Mouse (Mus musculus) embryonic facial prominence, embryonic 10.5 days (tissue): Measurements from ENCODE around the gene Clptm1. TPM values are rescaled to one million over a fixed set of nuclear protein-coding genes. Genes with fewer than 3 reads are reported as not detected.

ENCODE experiments used
- DNase-seq: peaks from one replicate; pipeline ENCODE4 v3.0.0-alpha.2; 2017; ENCODE audit warnings: low spot score
- H3K27ac ChIP-seq: fragments of 300-500 bp; sonication (generic); replicated peaks from 2 replicates; pipeline ENCODE4 v1.5.1; 2016; ENCODE audit warnings: mild to moderate bottlenecking
- H3K27me3 ChIP-seq: fragments of 300-500 bp; sonication (generic); replicated peaks from 2 replicates; pipeline ENCODE4 v1.6.1; 2016; ENCODE audit warnings: low read depth, mild to moderate bottlenecking; ENCODE audit not compliant: poor library complexity, severe bottlenecking
- H3K36me3 ChIP-seq: fragments of 300-500 bp; sonication (generic); replicated peaks from 2 replicates; pipeline ENCODE4 v1.6.1; 2016; ENCODE audit warnings: mild to moderate bottlenecking, moderate library complexity
- H3K4me1 ChIP-seq: fragments of 300-500 bp; sonication (generic); 2 replicates; pipeline ENCODE4 v1.6.1; 2016
- H3K4me3 ChIP-seq: fragments of 300-500 bp; sonication (generic); 2 replicates; pipeline ENCODE4 v1.5.1; 2016; ENCODE audit warnings: mild to moderate bottlenecking, moderate library complexity
- H3K9me3 ChIP-seq: fragments of 300-500 bp; sonication (generic); 2 replicates; pipeline ENCODE4 v1.6.1; 2016; ENCODE audit warnings: mild to moderate bottlenecking
- WGBS: fragments of 180-500 bp; shearing (Covaris S2); methylation state at CpG from one replicate; pipeline ENCODE4 v1.1.7; 2016; 5-methylcytosine and 5-hydroxymethylcytosine counted together
- polyA plus RNA-seq: library from polyadenylated mRNA; unstranded; fragments of >200 nt; fragmentation: Nextera tagmentation; extraction: Ambion mirVana; gene quantifications from 2 replicates; pipeline ENCODE4 v1.2.1, GENCODE M21; 2016

The Clptm1 gene
- polyA plus RNA-seq, 1 experiment from 2014 or later, result 82.7 TPM

- H3K4me1 ChIP-seq, result peaks cover 8% of the 10 kb centered on the region; the same call in 1 of the 2 replicates
- H3K36me3 ChIP-seq, result peaks cover 72% of the 10 kb centered on the region
- no peak overlapping the region for H3K4me3 ChIP-seq
- H3K27me3 ChIP-seq, result no peaks in the 10 kb centered on the region
- no peaks in the 10 kb centered on the region for H3K9me3 ChIP-seq
- no peak for DNase-seq
- H3K27ac ChIP-seq, result no peak overlapping the region
- WGBS, result 92% methylated on average over 15 of the region's 15 CpGs
Observed at GRCm38 (mm10) chr7:19633855-19634254, 31.0 kb downstream of the Clptm1 start.

- H3K4me3 ChIP-seq, result no peak overlapping the region
- no peak overlapping the region for H3K27ac ChIP-seq
- WGBS, result 93% methylated on average over 17 of the region's 17 CpGs
- DNase-seq, result no peak
- no peaks in the 10 kb centered on the region for H3K27me3 ChIP-seq
- H3K36me3 ChIP-seq, result peaks cover 65% of the 10 kb centered on the region
- peaks cover 14% of the 10 kb centered on the region for H3K4me1 ChIP-seq
- no peaks in the 10 kb centered on the region for H3K9me3 ChIP-seq
Observed at GRCm38 (mm10) chr7:19633197-19633596, 31.6 kb downstream of the Clptm1 start.

GRCm38 (mm10) chr7:19632720-19633119, 32.1 kb downstream of the Clptm1 start:
- peaks cover 61% of the 10 kb centered on the region for H3K36me3 ChIP-seq
- peaks cover 15% of the 10 kb centered on the region for H3K4me1 ChIP-seq
- H3K9me3 ChIP-seq, result no peaks in the 10 kb centered on the region

GRCm38 (mm10) chr7:19632275-19632674, 32.6 kb downstream of the Clptm1 start:
- Histone ChIP-seq H3K4me3 (no peak overlapping the region; the same call in 1 of the 2 replicates), H3K36me3 (peaks cover 56% of the 10 kb centered on the region), H3K4me1 (peaks cover 15% of the 10 kb centered on the region), H3K27me3 (no peaks in the 10 kb centered on the region), H3K27ac (no peak overlapping the region), H3K9me3 (no peaks in the 10 kb centered on the region)
- DNase-seq, result no peak

More at GRCm38 (mm10) chr7:19632720-19633119, 32.1 kb downstream of the Clptm1 start:
- DNase-seq, result no peak
- no peaks in the 10 kb centered on the region for H3K27me3 ChIP-seq
- H3K27ac ChIP-seq, result no peak overlapping the region
- no peak overlapping the region; the same call in 1 of the 2 replicates for H3K4me3 ChIP-seq

- no peaks in the 10 kb centered on the region for H3K9me3 ChIP-seq
- WGBS, result under 1% methylated on average over 41 of the region's 41 CpGs
- H3K4me3 ChIP-seq, result peak within 1 kb of the TSS; percentile 78
- peaks cover 27% of the 10 kb centered on the region for H3K36me3 ChIP-seq
- DNase-seq, result peak; percentile 93
- peaks cover 15% of the 10 kb centered on the region for H3K4me1 ChIP-seq
- no peaks in the 10 kb centered on the region for H3K27me3 ChIP-seq
- H3K27ac ChIP-seq, result peak within 1 kb of the TSS; percentile 75
Observed at GRCm38 (mm10) chr7:19629361-19629734, 35.5 kb downstream of the Clptm1 start, which contains the start of gene Relb. TSS of gene Relb (minus strand) at chr7:19629438.

GRCm38 (mm10) chr7:19628536-19629360, 36.1 kb downstream of the Clptm1 start:
- no peaks in the 10 kb centered on the region for H3K27me3 ChIP-seq
- H3K4me1 ChIP-seq, result peaks cover 15% of the 10 kb centered on the region
- peaks cover 21% of the 10 kb centered on the region for H3K36me3 ChIP-seq
- DNase-seq, result peak; percentile 94
- WGBS, result 2% methylated on average over 57 of the region's 57 CpGs
- H3K9me3 ChIP-seq, result no peaks in the 10 kb centered on the region
- peak overlapping the region; percentile 75 for H3K27ac ChIP-seq
- H3K4me3 ChIP-seq, result peak overlapping the region; percentile 78

- no peaks in the 10 kb centered on the region for H3K9me3 ChIP-seq
- H3K4me1 ChIP-seq, result peaks cover 15% of the 10 kb centered on the region
- peaks cover 15% of the 10 kb centered on the region for H3K36me3 ChIP-seq
- no peaks in the 10 kb centered on the region for H3K27me3 ChIP-seq
- H3K4me3 ChIP-seq, result peak overlapping the region; percentile 78
- 15% methylated on average over 17 of the region's 17 CpGs for WGBS
- peak overlapping the region; percentile 74; the same call in 1 of the 2 replicates for H3K27ac ChIP-seq
- DNase-seq, result no peak
Observed at GRCm38 (mm10) chr7:19628192-19628535, 36.7 kb downstream of the Clptm1 start.

GRCm38 (mm10) chr7:19627721-19628120, 37.1 kb downstream of the Clptm1 start:
- Histone ChIP-seq H3K27ac (no peak overlapping the region), H3K9me3 (no peaks in the 10 kb centered on the region), H3K36me3 (peaks cover 11% of the 10 kb centered on the region), H3K4me1 (peaks cover 15% of the 10 kb centered on the region), H3K27me3 (no peaks in the 10 kb centered on the region), H3K4me3 (peak overlapping the region; percentile 78)
- no peak for DNase-seq
- WGBS, result 64% methylated on average over 3 of the region's 3 CpGs

- Histone ChIP-seq H3K4me3 (no peak overlapping the region), H3K4me1 (peaks cover 10% of the 10 kb centered on the region), H3K9me3 (no peaks in the 10 kb centered on the region), H3K36me3 (no peaks in the 10 kb centered on the region), H3K27ac (no peak overlapping the region), H3K27me3 (peaks cover 24% of the 10 kb centered on the region)
- 72% methylated on average over 2 of the region's 2 CpGs for WGBS
- no peak for DNase-seq
Observed at GRCm38 (mm10) chr7:19623433-19623832, 41.4 kb downstream of the Clptm1 start.

GRCm38 (mm10) chr7:19622241-19622640, 42.6 kb downstream of the Clptm1 start:
- no peak for DNase-seq
- Histone ChIP-seq H3K27me3 (peaks cover 24% of the 10 kb centered on the region), H3K9me3 (no peaks in the 10 kb centered on the region), H3K4me3 (no peak overlapping the region), H3K36me3 (no peaks in the 10 kb centered on the region), H3K27ac (no peak overlapping the region), H3K4me1 (peaks cover 6% of the 10 kb centered on the region)
- 40% methylated on average over 6 of the region's 6 CpGs for WGBS

- Histone ChIP-seq H3K27me3 (peaks cover 24% of the 10 kb centered on the region), H3K4me1 (peaks cover 6% of the 10 kb centered on the region), H3K4me3 (no peak overlapping the region), H3K27ac (no peak overlapping the region), H3K9me3 (no peaks in the 10 kb centered on the region), H3K36me3 (no peaks in the 10 kb centered on the region)
- 94% methylated on average over 7 of the region's 7 CpGs for WGBS
- DNase-seq, result no peak
Observed at GRCm38 (mm10) chr7:19620811-19621210, 44.0 kb downstream of the Clptm1 start.

GRCm38 (mm10) chr7:19619004-19619801, 45.6 kb downstream of the Clptm1 start:
- H3K27ac ChIP-seq, result peak overlapping the region; percentile 31; the same call in 1 of the 2 replicates
- peaks cover 24% of the 10 kb centered on the region for H3K27me3 ChIP-seq

More at GRCm38 (mm10) chr7:19619004-19619801, 45.6 kb downstream of the Clptm1 start:
- Histone ChIP-seq H3K9me3 (no peaks in the 10 kb centered on the region), H3K4me3 (peak overlapping the region; percentile 50), H3K4me1 (peaks cover 6% of the 10 kb centered on the region), H3K36me3 (no peaks in the 10 kb centered on the region)
- WGBS, result 6% methylated on average over 35 of the region's 35 CpGs
- peak; percentile 80 for DNase-seq
